Mouse (Mus musculus) gastrocnemius, postnatal 36 days (tissue): ENCODE measurements around the gene Cdc40. TPM values are rescaled to one million over a fixed set of nuclear protein-coding genes. Genes with fewer than 3 reads are reported as not detected.

Experiments used
- DNase-seq, 2 experiments: peaks; one replicate each; pipeline ENCODE4 v3.0.0; 2022
- intact Hi-C: fragments of 180-260 bp; cut with DNase I; formaldehyde crosslinking; loops from one replicate; pipeline ENCODE4 v1.15.1; 2025
- long read RNA-seq, 2 experiments: library from polyadenylated mRNA; stranded (forward); transcript quantifications; one replicate each; pipeline ENCODE4 v2.0.0; 2021
- total RNA-seq, 2 experiments: library from RNA; stranded (reverse); gene quantifications; 2 replicates each; pipeline ENCODE4 v1.2.3; 2021

The Cdc40 gene
- 1 to 10 TPM; 5.3 to 6.5 TPM for total RNA-seq
- long read RNA-seq, experiment 1, partial matches to known transcripts: 0 of 2 reads
- long read RNA-seq, experiment 1, other reads (novel, unspliced or antisense): 0 of 2 reads
- long read RNA-seq, experiment 2, partial matches to known transcripts: 0 of 3 reads
- long read RNA-seq, experiment 2, other reads (novel, unspliced or antisense): 0 of 3 reads

- intact Hi-C loops: loop anchor here (5.0 to 10.0 kb wide), 2 partner anchors 198 to 231 kb away; partner anchors contain the start of gene Mettl24
- peak; percentile 85 to 92 for DNase-seq
Observed at GRCm38 (mm10) chr10:40882831-40883643, at the start of gene Cdc40, which contains the start of gene Wasf1. Gene Cdc40, minus strand, starts transcription at chr10:40883311. Gene Wasf1, plus strand, starts transcription at chr10:40883475.

GRCm38 (mm10) chr10:40919464-40919863 is 36.4 kb upstream of the Cdc40 start:
- DNase-seq: no peak
- intact Hi-C loops: no loop called here

GRCm38 (mm10) chr10:40918669-40919440 is 35.7 kb upstream of the Cdc40 start:
- intact Hi-C loops: no loop called here
- no peak for DNase-seq

GRCm38 (mm10) chr10:40915240-40915639 is 32.1 kb upstream of the Cdc40 start:
- intact Hi-C loops: no loop called here
- DNase-seq: no peak

- DNase-seq: no peak
- intact Hi-C loops: no loop called here
Observed at GRCm38 (mm10) chr10:40910811-40911210, 27.7 kb upstream of the Cdc40 start.

GRCm38 (mm10) chr10:40908580-40908979 is 25.5 kb upstream of the Cdc40 start:
- DNase-seq: no peak
- intact Hi-C loops: no loop called here

- no peak for DNase-seq
- intact Hi-C loops: no loop called here
Observed at GRCm38 (mm10) chr10:40906802-40907201, 23.7 kb upstream of the Cdc40 start.

- intact Hi-C loops: no loop called here
- DNase-seq: no peak
Observed at GRCm38 (mm10) chr10:40906131-40906530, 23.0 kb upstream of the Cdc40 start.

- DNase-seq: no peak
- intact Hi-C loops: no loop called here
Observed at GRCm38 (mm10) chr10:40901786-40902185, 18.7 kb upstream of the Cdc40 start.

- intact Hi-C loops: no loop called here
- DNase-seq: no peak
Observed at GRCm38 (mm10) chr10:40896656-40897055, 13.5 kb upstream of the Cdc40 start.

GRCm38 (mm10) chr10:40895765-40896164 is 12.7 kb upstream of the Cdc40 start:
- no peak for DNase-seq
- intact Hi-C loops: no loop called here

GRCm38 (mm10) chr10:40889146-40889545 is 6.0 kb upstream of the Cdc40 start:
- DNase-seq: no peak
- intact Hi-C loops: loop anchor here (10.0 kb wide), 1 partner anchor 204 kb away; the partner anchor contains the start of gene Mettl24

GRCm38 (mm10) chr10:40887316-40887715 is 4.2 kb upstream of the Cdc40 start:
- DNase-seq: no peak
- intact Hi-C loops: loop anchor here (10.0 kb wide), 1 partner anchor 203 kb away; the partner anchor contains the start of gene Mettl24

GRCm38 (mm10) chr10:40885432-40885831 is 2.3 kb upstream of the Cdc40 start:
- intact Hi-C loops: loop anchor here (10.0 kb wide), 1 partner anchor 201 kb away; the partner anchor contains the start of gene Mettl24
- DNase-seq: no peak

GRCm38 (mm10) chr10:40884279-40884806 is 1.2 kb upstream of the Cdc40 start:
- DNase-seq: peak in 1 of 2 experiments; percentile 24
- intact Hi-C loops: loop anchor here (5.0 to 10.0 kb wide), 2 partner anchors 200 to 232 kb away; partner anchors contain the start of gene Mettl24

- intact Hi-C loops: loop anchor here (5.0 to 10.0 kb wide), 2 partner anchors 199 to 231 kb away; partner anchors contain the start of gene Mettl24
- DNase-seq: peak in 1 of 2 experiments; percentile 17
Observed at GRCm38 (mm10) chr10:40883644-40884278, 650 bp upstream of the Cdc40 start.

- intact Hi-C loops: loop anchor here (5.0 to 10.0 kb wide), 2 partner anchors 198 to 230 kb away; partner anchors contain the start of gene Mettl24
- DNase-seq: no peak
Observed at GRCm38 (mm10) chr10:40882333-40882732, 778 bp downstream of the Cdc40 start.

GRCm38 (mm10) chr10:40881236-40881635 is 1.9 kb downstream of the Cdc40 start:
- DNase-seq: no peak
- intact Hi-C loops: loop anchor here (5.0 to 10.0 kb wide), 2 partner anchors 196 to 229 kb away; partner anchors contain the start of gene Mettl24

- DNase-seq: no peak
- intact Hi-C loops: loop anchor here (5.0 to 10.0 kb wide), 2 partner anchors 195 to 228 kb away; partner anchors contain the start of gene Mettl24
Observed at GRCm38 (mm10) chr10:40879969-40880368, 3.1 kb downstream of the Cdc40 start.
